ENCODE assay signal across 12 mouse cellular contexts in genomic region chr4:137763920-137764495, GRCm38 (mm10). TPM values are rescaled to one million over a fixed set of nuclear protein-coding genes. Genes with fewer than 3 reads are reported as not detected.
DNase-seq lines count a peak whose midpoint lies in the region; ATAC-seq and TF ChIP-seq lines count a peak whose summit lies in the region.
"Had no signal": no experiment of that assay in that cellular context is flagged by ENCODE, and none has a peak within 500 bp of the region (broad histone marks: within the 10 kb centered on the region; RNA-seq: fewer than 3 reads in every experiment).

No protein-coding gene starts in this region.

- H3K36me3 ChIP-seq in forebrain, embryonic 13.5 days (ENCODE audit: poor library complexity, severe bottlenecking), result no peaks in the 10 kb centered on the region
- no peaks in the 10 kb centered on the region for H3K36me3 ChIP-seq in forebrain, postnatal 0 days (ENCODE audit: insufficient read depth)

- no peaks in the 10 kb centered on the region for H3K27me3 ChIP-seq in forebrain, embryonic 13.5 days
- H3K27me3 ChIP-seq in forebrain, postnatal 0 days (ENCODE audit: insufficient read depth, low read length), result no peaks in the 10 kb centered on the region

- no peaks in the 10 kb centered on the region for H3K9me3 ChIP-seq in forebrain, embryonic 13.5 days (replicated peaks)
- H3K9me3 ChIP-seq in forebrain, postnatal 0 days (ENCODE audit: low read length), result no peaks in the 10 kb centered on the region

- peak overlapping the region; percentile 92; the same call in 1 of the 2 replicates for H3K27ac ChIP-seq in forebrain, embryonic 13.5 days
- H3K27ac ChIP-seq in forebrain, postnatal 0 days (ENCODE audit: low read depth, low read length), result no peak overlapping the region

- no peak for DNase-seq in forebrain, postnatal 0 days
- DNase-seq in kidney, postnatal 14 days, result peak; percentile 60
- DNase-seq in kidney, adult 9 months, result no peak
- DNase-seq in 416B (ENCODE audit: low read depth), result peak; percentile 40
- DNase-seq in induced T-regulatory cell, adult 2 months (ENCODE audit: low read depth), result peak; percentile 39
- no peak for DNase-seq in cerebellum, postnatal 36 days
- DNase-seq: cerebellum, adult 9-10 months; spleen, adult 18-20 months; thymus, adult 2 months had no signal

- H3K4me2 ChIP-seq in forebrain, embryonic 13.5 days, result no peak overlapping the region
- H3K4me2 ChIP-seq in forebrain, postnatal 0 days (ENCODE audit: low read depth), result no peak overlapping the region

- WGBS in forebrain, embryonic 13.5 days, result 73% methylated on average over 8 of the region's 8 CpGs
- WGBS in forebrain, postnatal 0 days, result 71% methylated on average over 8 of the region's 8 CpGs

- TF ChIP-seq CTCF in forebrain, postnatal 0 days (IDR thresholded peaks at IDR 0.05; ENCODE audit: low read depth), result no peak

- peaks cover 29% of the 10 kb centered on the region for H3K4me1 ChIP-seq in forebrain, embryonic 13.5 days
- H3K4me1 ChIP-seq in forebrain, postnatal 0 days (ENCODE audit: insufficient read depth), result 0 out of 2 replicates have a peak, but pooled peaks cover 3% of the 10 kb centered on the region

- ATAC-seq in forebrain, embryonic 13.5 days, result no peak
- ATAC-seq in forebrain, postnatal 0 days, result no peak
- ATAC-seq in erythroid progenitor cell, adult 5-6 weeks (replicated peaks; ENCODE audit: low FRiP score, poor library complexity, severe bottlenecking), result no peak

- no peak overlapping the region for H3K4me3 ChIP-seq in forebrain, embryonic 13.5 days
- H3K4me3 ChIP-seq in forebrain, postnatal 0 days (ENCODE audit: low read depth, low read length), result no peak overlapping the region

- no peak overlapping the region for H3K9ac ChIP-seq in forebrain, embryonic 13.5 days
- no peak overlapping the region for H3K9ac ChIP-seq in forebrain, postnatal 0 days

RNA-seq across cellular contexts. Expression of gene Alpl, which starts 32.2 kb away (rescaled TPM):
- polyA plus RNA-seq in forebrain, embryonic 13.5 days (2015; fragmentation: Nextera tagmentation; extraction: Ambion mirVana), result 10.5 and 11.2 TPM in 2 replicates
- 10.1 and 11.2 TPM in 2 replicates for total RNA-seq in forebrain, postnatal 0 days (2014; rRNA removed)
- polyA plus RNA-seq in forebrain, postnatal 0 days (2015; fragmentation: Nextera tagmentation; extraction: Ambion mirVana), result 8.2 and 10.1 TPM in 2 replicates
- total RNA-seq in erythroid progenitor cell, adult 5-6 weeks (2015; ENCODE audit: low replicate concordance), result not detected in 2 replicates
- not detected in 2 replicates for total RNA-seq in erythroid progenitor cell, adult 5-6 weeks (2017; ENCODE audit: low replicate concordance)
- total RNA-seq: monocyte, adult 5-6 weeks had no signal

Comparison
In these comparisons a context has a peak if more than half of its experiments do, and no peak if none do; other contexts are left out.
1. DNase-seq: peak in kidney, postnatal 14 days (single experiment), 416B (single experiment) and induced T-regulatory cell, adult 2 months (single experiment); none in forebrain, postnatal 0 days (single experiment), kidney, adult 9 months (single experiment) and cerebellum, postnatal 36 days (0 of 2).